ENCODE assay signal across 9 mouse cellular contexts in genomic region chr6:84407773-84408172, GRCm38 (mm10).
DNase-seq lines count a peak whose midpoint lies in the region; ATAC-seq and TF ChIP-seq lines count a peak whose summit lies in the region.
"Had no signal": no experiment of that assay in that cellular context is flagged by ENCODE, and none has a peak within 500 bp of the region (broad histone marks: within the 10 kb centered on the region; RNA-seq: fewer than 3 reads in every experiment).

No protein-coding gene starts in this region.

- peak; percentile 88 for TF ChIP-seq CTCF in intestine, postnatal 0 days (IDR thresholded peaks at IDR 0.05; ENCODE audit: low read depth)
- TF ChIP-seq CTCF in thymus, adult 2 months (IDR thresholded peaks at IDR 0.05; ENCODE audit: borderline replicate concordance, control insufficient read depth, extremely low read depth, insufficient read depth, low read length, poor library complexity) = peak; percentile 71; the same call in 1 of the 2 replicates

- intact Hi-C loops in left cerebral cortex, postnatal 14 days (cut with DNase I) = loop anchor here (1.0 to 10.0 kb wide), 4 partner anchors 183 to 607 kb away; no protein-coding TSS in a partner anchor

- no peaks in the 10 kb centered on the region for H3K36me3 ChIP-seq in intestine, postnatal 0 days (ENCODE audit: control insufficient read depth, insufficient read depth)
- no peaks in the 10 kb centered on the region for H3K36me3 ChIP-seq in intestine, embryonic 15.5 days
- no peaks in the 10 kb centered on the region for H3K36me3 ChIP-seq in embryonic facial prominence, embryonic 14.5 days (ENCODE audit: control insufficient read depth, insufficient read depth, low read length)
- H3K36me3 ChIP-seq in midbrain, embryonic 16.5 days (ENCODE audit: control insufficient read depth, insufficient read depth, low read length) = no peaks in the 10 kb centered on the region
- H3K36me3 ChIP-seq in thymus, adult 2 months (ENCODE audit: control insufficient read depth, insufficient read depth, low read length) = no peaks in the 10 kb centered on the region
- H3K36me3 ChIP-seq: embryonic facial prominence, embryonic 15.5 days had no signal

- no peak overlapping the region for H3K27ac ChIP-seq in intestine, postnatal 0 days (ENCODE audit: low read depth, low read length)
- no peak overlapping the region for H3K27ac ChIP-seq in intestine, embryonic 15.5 days
- no peak overlapping the region for H3K27ac ChIP-seq in embryonic facial prominence, embryonic 14.5 days (replicated peaks; ENCODE audit: low read depth, low read length)
- H3K27ac ChIP-seq in midbrain, embryonic 16.5 days (ENCODE audit: low read length) = no peak overlapping the region
- no peak overlapping the region for H3K27ac ChIP-seq in thymus, adult 2 months (ENCODE audit: control insufficient read depth, insufficient read depth, low read length)
- H3K27ac ChIP-seq: embryonic facial prominence, embryonic 15.5 days had no signal

- H3K4me1 ChIP-seq in intestine, postnatal 0 days (replicated peaks; ENCODE audit: control insufficient read depth, insufficient read depth, low read length) = 0 out of 2 replicates have a peak, but pooled peaks cover 4% of the 10 kb centered on the region
- H3K4me1 ChIP-seq in intestine, embryonic 15.5 days (replicated peaks) = no peaks in the 10 kb centered on the region
- peaks cover 3% of the 10 kb centered on the region; the same call in 1 of the 2 replicates for H3K4me1 ChIP-seq in embryonic facial prominence, embryonic 14.5 days (ENCODE audit: control insufficient read depth, insufficient read depth, low read length)
- no peaks in the 10 kb centered on the region for H3K4me1 ChIP-seq in midbrain, embryonic 16.5 days (ENCODE audit: control insufficient read depth, insufficient read depth, low read length)
- H3K4me1 ChIP-seq in thymus, adult 2 months (replicated peaks; ENCODE audit: control insufficient read depth, insufficient read depth, low read length) = no peaks in the 10 kb centered on the region

- TF ChIP-seq POLR2A in thymus, adult 2 months (IDR thresholded peaks at IDR 0.05; ENCODE audit: control insufficient read depth, extremely low read depth, insufficient read depth, low read length, poor library complexity) = no peak

- peaks cover 10% of the 10 kb centered on the region; the same call in 1 of the 2 replicates for H3K27me3 ChIP-seq in intestine, postnatal 0 days (replicated peaks; ENCODE audit: control insufficient read depth, insufficient read depth, low read length)
- no peaks in the 10 kb centered on the region for H3K27me3 ChIP-seq in intestine, embryonic 15.5 days (replicated peaks)
- H3K27me3 ChIP-seq in embryonic facial prominence, embryonic 14.5 days (replicated peaks; ENCODE audit: control insufficient read depth, insufficient read depth, low read length) = no peaks in the 10 kb centered on the region
- H3K27me3 ChIP-seq in midbrain, embryonic 16.5 days (ENCODE audit: control insufficient read depth, insufficient read depth, low read depth, low read length) = no peaks in the 10 kb centered on the region
- H3K27me3 ChIP-seq in thymus, adult 2 months (ENCODE audit: control insufficient read depth, insufficient read depth, low read length) = no peaks in the 10 kb centered on the region
- H3K27me3 ChIP-seq: embryonic facial prominence, embryonic 15.5 days had no signal

- no peak overlapping the region for H3K4me2 ChIP-seq in intestine, postnatal 0 days (replicated peaks; ENCODE audit: low read depth)
- no peak overlapping the region for H3K4me2 ChIP-seq in intestine, embryonic 15.5 days (replicated peaks)
- H3K4me2 ChIP-seq in embryonic facial prominence, embryonic 14.5 days (ENCODE audit: low read depth, low read length) = no peak overlapping the region
- no peak overlapping the region for H3K4me2 ChIP-seq in midbrain, embryonic 16.5 days (ENCODE audit: low read length)
- H3K4me2 ChIP-seq: embryonic facial prominence, embryonic 15.5 days had no signal

- 13% methylated on average over 6 of the region's 6 CpGs for WGBS in intestine, postnatal 0 days
- WGBS in intestine, embryonic 15.5 days = 9% methylated on average over 6 of the region's 6 CpGs
- 12% methylated on average over 6 of the region's 6 CpGs for WGBS in embryonic facial prominence, embryonic 14.5 days
- 13% methylated on average over 6 of the region's 6 CpGs for WGBS in midbrain, embryonic 16.5 days
- 19% methylated on average over 6 of the region's 6 CpGs for WGBS in thymus, adult 2 months

- DNase-seq in adrenal gland, postnatal 36 days = peak; percentile 44 to 77
- DNase-seq in embryonic facial prominence, embryonic 14.5 days (ENCODE audit: low spot score) = peak; percentile 87
- DNase-seq in induced T-regulatory cell, adult 2 months (ENCODE audit: low read depth) = peak; percentile 50
- DNase-seq in left cerebral cortex, postnatal 14 days (ENCODE audit: low spot score in 2 of 2) = peak; percentile 65 to 69
- DNase-seq in thymus, adult 2 months = peak; percentile 51

- H3K9me3 ChIP-seq in intestine, postnatal 0 days (ENCODE audit: control insufficient read depth) = no peaks in the 10 kb centered on the region
- no peaks in the 10 kb centered on the region for H3K9me3 ChIP-seq in intestine, embryonic 15.5 days
- no peaks in the 10 kb centered on the region for H3K9me3 ChIP-seq in embryonic facial prominence, embryonic 14.5 days (ENCODE audit: control insufficient read depth, low read length)
- no peaks in the 10 kb centered on the region; the same call in 1 of the 2 replicates for H3K9me3 ChIP-seq in midbrain, embryonic 16.5 days (replicated peaks; ENCODE audit: control insufficient read depth, low read length, poor library complexity, severe bottlenecking)
- H3K9me3 ChIP-seq: embryonic facial prominence, embryonic 15.5 days had no signal

- H3K9ac ChIP-seq in intestine, postnatal 0 days (ENCODE audit: low read depth, low read length) = no peak overlapping the region
- no peak overlapping the region for H3K9ac ChIP-seq in intestine, embryonic 15.5 days
- no peak overlapping the region for H3K9ac ChIP-seq in embryonic facial prominence, embryonic 14.5 days (ENCODE audit: low read depth, low read length)
- no peak overlapping the region for H3K9ac ChIP-seq in midbrain, embryonic 16.5 days (ENCODE audit: low read depth, low read length)
- H3K9ac ChIP-seq: embryonic facial prominence, embryonic 15.5 days had no signal

- no peak overlapping the region for H3K4me3 ChIP-seq in intestine, postnatal 0 days (ENCODE audit: low read depth, low read length)
- H3K4me3 ChIP-seq in intestine, embryonic 15.5 days (replicated peaks) = no peak overlapping the region
- H3K4me3 ChIP-seq in embryonic facial prominence, embryonic 14.5 days (ENCODE audit: low read depth, low read length) = no peak overlapping the region
- H3K4me3 ChIP-seq in midbrain, embryonic 16.5 days (ENCODE audit: low read depth, low read length) = no peak overlapping the region
- H3K4me3 ChIP-seq in thymus, adult 2 months (ENCODE audit: control insufficient read depth, insufficient read depth, low read length) = no peak overlapping the region
- H3K4me3 ChIP-seq: embryonic facial prominence, embryonic 15.5 days had no signal

- no peak for ATAC-seq in intestine, postnatal 0 days
- ATAC-seq in intestine, embryonic 15.5 days = no peak
- peak; percentile 57; the same call in 1 of the 2 replicates for ATAC-seq in embryonic facial prominence, embryonic 14.5 days (ENCODE audit: low read depth)
- ATAC-seq in midbrain, embryonic 16.5 days = 0 out of 2 replicates have a peak, but pooled peaks have one; percentile 60

Comparison
In these comparisons a context has a peak if more than half of its experiments do, and no peak if none do; other contexts are left out.
1. ATAC-seq: peak in embryonic facial prominence, embryonic 14.5 days (single experiment) and midbrain, embryonic 16.5 days (single experiment); none in intestine, postnatal 0 days (single experiment) and intestine, embryonic 15.5 days (single experiment).
2. Peak in every context shown above with its lines, with median percentiles within 50 percentile points of each other: DNase-seq.